Mouse (Mus musculus) telencephalon, adult 2 months (tissue): Measurements from ENCODE around the gene Cfap161.

Experiments
- DNase-seq: peaks from one replicate; pipeline ENCODE4 v3.0.0-alpha.2; 2011; ENCODE audit warnings: low read depth, low spot score

The Cfap161 gene

GRCm38 (mm10) chr7:83794705-83795104 lies at the start of gene Cfap161:
Gene Cfap161 (minus strand): TSS chr7:83794880.
- DNase-seq = no peak

DNA sequence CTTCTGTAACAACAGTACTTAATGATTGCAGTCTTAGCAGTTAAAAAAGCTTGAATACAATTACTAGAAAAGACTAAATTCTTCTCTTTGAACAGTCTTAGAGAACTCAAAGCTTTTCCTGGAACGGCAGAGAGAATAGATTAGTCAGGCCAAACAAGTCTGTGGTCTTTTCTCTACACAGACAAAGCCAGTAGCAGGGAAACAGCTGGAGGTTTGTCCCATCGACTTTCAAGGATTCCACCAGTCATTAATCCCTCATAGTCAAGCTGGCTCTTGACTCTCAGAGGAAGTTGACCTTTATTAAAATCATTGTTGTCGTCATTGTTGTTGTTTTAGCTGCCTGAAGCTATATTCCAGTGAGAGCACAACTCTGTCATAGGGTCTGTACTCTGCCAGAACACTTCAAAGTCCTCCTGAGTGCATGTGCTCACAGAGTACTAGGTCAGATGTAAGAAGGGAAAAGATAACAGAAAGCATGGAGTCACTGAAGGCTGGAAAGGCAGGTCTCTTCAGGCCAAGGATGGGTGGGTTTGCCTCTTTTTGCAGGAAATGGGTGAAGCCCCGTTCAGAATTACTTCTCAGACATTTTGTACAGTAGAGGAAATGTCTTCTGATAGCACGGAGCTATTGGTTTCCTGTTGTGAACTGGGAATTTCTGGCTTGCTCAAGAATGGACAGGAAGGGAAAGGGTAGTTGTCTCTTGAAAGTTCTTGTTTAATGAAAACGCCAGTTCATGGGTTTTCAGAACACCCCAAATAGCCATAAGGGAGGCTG lies 48.0 kb upstream of the Cfap161 start:
- DNase-seq = no peak

- no peak for DNase-seq
Observed at GRCm38 (mm10) chr7:83840076-83840475, 45.4 kb upstream of the Cfap161 start.

DNA sequence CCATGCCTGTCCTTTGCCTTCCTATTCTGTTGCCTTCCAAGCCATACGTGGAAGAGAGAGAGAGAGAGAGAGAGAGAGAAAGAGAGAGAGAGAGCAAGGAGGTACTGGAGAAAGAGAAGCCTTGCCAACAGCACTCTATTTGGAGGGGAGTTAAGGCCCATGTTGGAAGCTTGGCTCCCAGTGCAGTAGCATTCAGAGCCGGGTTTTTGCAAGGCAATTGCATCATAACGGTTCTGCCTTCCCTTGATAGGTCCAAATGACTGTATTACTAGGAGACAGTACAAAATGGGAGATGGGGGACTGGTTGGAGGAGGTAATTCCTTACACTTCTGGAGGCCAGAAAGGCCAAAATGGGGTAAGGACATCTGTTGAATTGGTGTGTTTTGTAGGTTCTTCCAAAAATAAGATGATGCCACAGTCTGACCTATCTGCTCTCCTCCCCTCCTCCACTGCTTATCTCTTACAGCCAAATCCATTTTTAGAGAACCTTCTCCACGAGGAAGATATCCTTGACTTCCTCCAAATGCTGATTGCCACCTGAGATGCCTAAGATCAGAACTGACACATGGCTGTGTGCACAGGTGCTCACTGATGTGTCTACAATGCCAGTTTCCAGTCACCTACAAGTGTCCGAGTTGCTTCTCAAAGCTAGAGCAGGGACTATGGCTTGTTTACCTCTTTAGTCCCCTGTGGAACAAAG lies 44.0 kb upstream of the Cfap161 start:
- no peak for DNase-seq

- DNase-seq = no peak
Observed at GRCm38 (mm10) chr7:83829355-83829754, 34.7 kb upstream of the Cfap161 start.

- no peak for DNase-seq
Observed at GRCm38 (mm10) chr7:83827402-83828076, 32.9 kb upstream of the Cfap161 start.

- DNase-seq = no peak
Observed at GRCm38 (mm10) chr7:83826808-83827207, 32.1 kb upstream of the Cfap161 start.

GRCm38 (mm10) chr7:83821951-83822350 lies 27.3 kb upstream of the Cfap161 start:
- DNase-seq = no peak

GRCm38 (mm10) chr7:83816886-83817285 lies 22.2 kb upstream of the Cfap161 start:
- DNase-seq = no peak

DNA sequence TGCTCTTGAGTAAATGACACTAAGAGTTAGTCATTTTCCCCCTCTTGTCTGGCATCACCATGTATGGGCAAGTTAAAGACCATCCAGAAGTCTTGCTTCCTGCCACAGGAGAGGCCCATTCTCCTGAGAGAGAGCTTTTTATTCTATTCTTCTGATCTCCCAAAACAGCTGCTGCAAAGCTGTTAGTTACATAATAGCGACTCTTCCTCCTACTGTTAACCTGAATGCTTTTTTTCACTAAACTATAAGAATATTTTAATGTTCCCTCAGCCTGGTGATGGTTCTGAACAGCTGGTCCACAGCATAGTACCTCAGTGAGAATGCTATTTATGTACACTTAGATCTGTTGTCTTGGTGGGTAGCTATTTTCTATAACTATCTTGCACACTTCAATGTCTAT lies 21.0 kb upstream of the Cfap161 start:
- peak; percentile 82 for DNase-seq

- no peak for DNase-seq
Observed at GRCm38 (mm10) chr7:83813993-83814392, 19.3 kb upstream of the Cfap161 start.

DNA sequence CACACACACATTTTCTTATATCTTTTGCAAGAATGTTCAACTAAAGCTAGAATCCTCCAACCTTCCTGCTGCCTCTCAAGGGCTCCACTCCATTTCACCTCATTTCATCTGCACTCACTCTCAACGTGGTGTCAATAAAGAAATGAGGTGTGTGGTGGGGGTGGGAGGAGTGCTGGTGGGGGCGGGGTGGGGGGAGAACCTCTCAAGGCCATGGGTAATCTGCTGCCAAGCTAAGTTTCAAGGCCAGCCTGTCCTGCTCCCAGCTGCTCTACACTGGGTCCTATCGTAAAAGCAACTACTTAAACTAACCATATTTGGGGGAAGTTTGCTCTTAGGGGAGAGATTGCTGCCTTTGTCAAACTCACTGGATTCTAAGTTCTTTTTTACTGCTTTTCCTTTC lies 18.8 kb upstream of the Cfap161 start:
- no peak for DNase-seq

DNA sequence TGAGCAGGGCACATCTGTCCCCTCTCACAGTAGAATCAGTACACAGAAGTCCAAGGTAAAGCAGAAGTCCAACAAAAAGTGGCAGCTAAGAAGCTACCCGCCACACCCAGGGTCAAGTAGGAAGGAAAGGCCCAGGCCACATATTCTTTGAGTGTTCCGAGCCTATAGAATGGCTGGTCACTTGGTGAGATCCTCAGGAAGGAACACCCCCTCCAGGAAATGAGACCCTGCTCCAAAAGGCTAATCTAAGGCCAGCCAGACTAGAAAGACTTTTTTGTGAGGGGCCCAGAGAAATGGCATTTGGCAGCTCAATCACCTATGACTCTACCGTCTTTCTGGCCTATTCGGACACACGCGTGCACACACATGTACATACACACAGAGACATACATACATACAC lies 18.3 kb upstream of the Cfap161 start:
- no peak for DNase-seq

DNA sequence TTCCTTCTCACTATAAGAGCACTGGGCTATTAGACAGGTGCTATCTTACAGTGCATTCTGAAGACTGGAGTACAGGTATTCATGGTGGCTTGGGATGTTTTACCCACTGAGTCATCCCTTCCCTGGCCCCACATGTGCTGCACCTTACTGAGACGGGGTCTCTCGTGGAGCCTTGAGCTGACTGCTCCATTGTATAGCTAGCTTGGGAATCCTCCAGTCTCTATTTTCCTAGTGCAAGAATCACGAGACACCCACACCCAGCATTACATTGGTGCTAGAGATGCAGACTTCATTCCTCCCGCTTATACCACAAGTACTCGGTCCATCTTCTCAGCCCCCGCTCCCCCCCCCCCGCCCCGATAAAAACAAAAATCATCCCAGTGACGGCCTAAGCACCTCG lies 17.9 kb upstream of the Cfap161 start:
- DNase-seq = no peak

GRCm38 (mm10) chr7:83811916-83812315 lies 17.2 kb upstream of the Cfap161 start:
- DNase-seq = no peak

DNA sequence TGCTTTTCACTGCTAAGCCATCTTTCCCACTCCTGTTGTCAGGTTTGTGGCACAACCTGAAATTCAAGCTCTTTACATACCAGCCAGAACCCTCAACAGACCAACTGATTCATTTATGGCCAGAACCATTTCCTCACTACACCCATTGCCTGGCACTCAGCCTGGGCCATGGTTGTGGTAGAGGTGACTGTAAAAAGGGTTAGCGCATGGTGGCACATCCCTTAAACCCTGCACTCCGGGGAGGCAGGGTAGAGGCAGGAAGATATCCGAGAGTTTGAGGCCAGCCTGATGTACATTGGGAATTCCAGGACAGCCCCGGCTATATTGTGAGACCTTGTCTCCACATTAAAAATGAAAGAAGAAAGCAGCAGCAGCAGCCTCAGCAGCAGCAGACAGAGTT lies 16.8 kb upstream of the Cfap161 start:
- DNase-seq = no peak

- DNase-seq = no peak
Observed at GRCm38 (mm10) chr7:83810141-83811100, 15.7 kb upstream of the Cfap161 start.

DNA sequence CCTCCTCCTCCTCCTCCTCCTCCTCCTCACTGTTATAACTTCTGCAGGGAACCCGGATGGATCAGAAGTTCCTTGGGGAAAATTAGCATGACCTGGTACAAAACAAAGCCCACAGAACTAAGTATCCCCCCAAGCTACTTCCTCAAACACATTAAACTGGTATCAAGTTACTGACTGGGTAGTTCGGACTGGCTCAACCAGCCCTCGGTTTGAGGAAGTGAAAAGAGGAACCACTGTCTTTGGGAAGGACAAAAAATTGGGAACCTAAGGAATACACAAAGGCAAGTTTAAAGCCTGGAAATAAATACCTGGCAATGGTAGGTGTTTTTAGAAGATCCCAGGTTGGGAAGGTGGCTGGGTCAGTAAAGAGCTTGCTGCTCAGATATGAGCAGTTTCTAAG lies 15.0 kb upstream of the Cfap161 start:
- DNase-seq = no peak

- peak; percentile 80 for DNase-seq
Observed at GRCm38 (mm10) chr7:83809060-83809459, 14.4 kb upstream of the Cfap161 start.

DNA sequence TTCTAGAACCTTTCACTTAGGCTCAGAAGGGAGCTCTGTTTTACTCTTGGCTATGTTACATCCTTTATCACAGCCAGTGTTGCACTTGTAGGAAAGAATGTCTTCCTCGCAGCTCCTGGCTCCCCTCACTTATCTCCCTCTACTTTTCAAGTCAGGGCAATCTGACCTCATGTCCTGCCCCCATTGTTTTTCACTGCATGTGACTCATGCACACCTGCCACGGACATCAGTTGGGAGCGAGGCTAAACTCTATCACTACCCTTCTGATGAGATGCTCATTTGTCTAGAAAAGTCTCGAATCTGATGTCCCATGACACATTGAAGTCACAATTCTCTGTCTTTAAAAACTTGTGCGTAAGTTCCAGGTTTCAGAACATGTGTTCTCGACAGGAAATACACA lies 12.3 kb upstream of the Cfap161 start:
- DNase-seq = no peak

- no peak for DNase-seq
Observed at GRCm38 (mm10) chr7:83803777-83804176, 9.1 kb upstream of the Cfap161 start.
